Mouse (Mus musculus): ENCODE measurements around the gene Nat10. TPM values are rescaled to one million over a fixed set of nuclear protein-coding genes. Genes with fewer than 3 reads are reported as not detected.

Nat10 gene
- polyA plus RNA-seq, 1 experiment from 2014 or later: 15.3 TPM

DNA sequence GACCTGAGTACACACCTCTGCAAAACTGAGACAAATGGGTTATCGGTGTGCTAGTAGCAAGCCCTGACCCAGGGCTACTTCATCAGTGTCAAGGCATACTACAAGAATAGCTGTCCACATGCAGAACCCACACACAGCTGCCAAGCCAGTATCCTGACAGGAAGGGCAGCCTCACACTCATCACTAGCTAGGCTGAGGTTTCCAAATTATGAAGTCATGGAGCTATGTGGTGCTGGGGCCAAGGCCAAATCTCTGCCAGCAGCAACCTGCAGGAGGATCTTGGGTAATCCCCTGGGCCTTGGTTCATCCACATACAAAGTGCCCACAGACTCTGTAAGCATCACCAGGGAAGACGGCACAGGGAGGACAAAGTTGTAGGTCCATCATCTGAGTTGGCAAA is 17.5 kb downstream of the Nat10 start:
- H3K4me2 ChIP-seq: no peak overlapping the region
- peaks cover 16% of the 10 kb centered on the region for H3K36me3 ChIP-seq (ENCODE audit: control insufficient read depth, insufficient read depth, low read length)
- H3K9ac ChIP-seq (ENCODE audit: low read depth, low read length): no peak overlapping the region
- ATAC-seq (replicated peaks; ENCODE audit: insufficient number of reproducible peaks, low FRiP score, low TSS enrichment): no peak
- H3K9me3 ChIP-seq (replicated peaks; ENCODE audit: control insufficient read depth, low read length): no peaks in the 10 kb centered on the region
- no peak overlapping the region for H3K27ac ChIP-seq (ENCODE audit: low read depth, low read length)
- no peaks in the 10 kb centered on the region for H3K27me3 ChIP-seq (ENCODE audit: control insufficient read depth, insufficient read depth, low read length)
- WGBS (ENCODE audit: insufficient replicate concordance): 98% methylated on average over 2 of the region's 2 CpGs
- H3K4me1 ChIP-seq (ENCODE audit: control insufficient read depth, insufficient read depth, low read length): no peaks in the 10 kb centered on the region
- no peak overlapping the region for H3K4me3 ChIP-seq (ENCODE audit: low read depth, low read length)

- no peak overlapping the region for H3K9ac ChIP-seq (ENCODE audit: low read depth, low read length)
- H3K27ac ChIP-seq (ENCODE audit: low read depth, low read length): no peak overlapping the region
- H3K27me3 ChIP-seq (ENCODE audit: control insufficient read depth, insufficient read depth, low read length): no peaks in the 10 kb centered on the region
- WGBS (ENCODE audit: insufficient replicate concordance): 92% methylated on average over 6 of the region's 6 CpGs
- ATAC-seq (replicated peaks; ENCODE audit: insufficient number of reproducible peaks, low FRiP score, low TSS enrichment): no peak
- H3K36me3 ChIP-seq (ENCODE audit: control insufficient read depth, insufficient read depth, low read length): peaks cover 17% of the 10 kb centered on the region
- no peak overlapping the region for H3K4me3 ChIP-seq (ENCODE audit: low read depth, low read length)
- H3K4me2 ChIP-seq: no peak overlapping the region
- no peaks in the 10 kb centered on the region for H3K4me1 ChIP-seq (ENCODE audit: control insufficient read depth, insufficient read depth, low read length)
- no peaks in the 10 kb centered on the region for H3K9me3 ChIP-seq (replicated peaks; ENCODE audit: control insufficient read depth, low read length)
Observed at GRCm38 (mm10) chr2:103742821-103743220, 18.2 kb downstream of the Nat10 start.

GRCm38 (mm10) chr2:103731423-103731822 is 29.6 kb downstream of the Nat10 start:
- Histone ChIP-seq H3K4me2 (no peak overlapping the region), H3K36me3 (ENCODE audit: control insufficient read depth, insufficient read depth, low read length) (peaks cover 21% of the 10 kb centered on the region), H3K4me1 (ENCODE audit: control insufficient read depth, insufficient read depth, low read length) (no peaks in the 10 kb centered on the region), H3K27ac (ENCODE audit: low read depth, low read length) (no peak overlapping the region), H3K9ac (ENCODE audit: low read depth, low read length) (no peak overlapping the region), H3K4me3 (ENCODE audit: low read depth, low read length) (no peak overlapping the region), H3K27me3 (ENCODE audit: control insufficient read depth, insufficient read depth, low read length) (no peaks in the 10 kb centered on the region), H3K9me3 (replicated peaks; ENCODE audit: control insufficient read depth, low read length) (no peaks in the 10 kb centered on the region)
- 87% methylated on average over 6 of the region's 6 CpGs for WGBS (ENCODE audit: insufficient replicate concordance)
- no peak for ATAC-seq (replicated peaks; ENCODE audit: insufficient number of reproducible peaks, low FRiP score, low TSS enrichment)

DNA sequence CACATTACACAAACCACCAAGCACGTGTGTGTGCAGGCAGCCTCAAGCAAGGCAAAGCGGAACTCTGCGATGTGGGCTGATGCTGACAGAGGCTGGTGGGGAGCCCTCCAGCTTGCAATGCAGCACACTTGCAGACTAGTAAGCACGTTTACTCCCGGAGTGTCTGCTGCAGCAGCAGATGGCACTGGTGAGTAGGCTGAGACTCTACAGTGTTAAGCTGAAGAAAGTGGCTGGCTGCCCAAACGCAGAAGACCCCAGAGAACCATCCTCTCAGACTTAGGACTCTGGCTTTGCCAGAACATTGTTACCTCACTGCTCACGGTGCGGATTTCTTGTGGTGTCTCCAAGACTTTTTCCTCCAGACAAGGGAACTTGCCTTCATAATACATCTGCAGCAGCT is 30.1 kb downstream of the Nat10 start:
- H3K9me3 ChIP-seq (replicated peaks; ENCODE audit: control insufficient read depth, low read length): no peaks in the 10 kb centered on the region
- no peak overlapping the region for H3K27ac ChIP-seq (ENCODE audit: low read depth, low read length)
- no peak overlapping the region for H3K9ac ChIP-seq (ENCODE audit: low read depth, low read length)
- H3K4me1 ChIP-seq (ENCODE audit: control insufficient read depth, insufficient read depth, low read length): no peaks in the 10 kb centered on the region
- H3K4me3 ChIP-seq (ENCODE audit: low read depth, low read length): no peak overlapping the region
- no peaks in the 10 kb centered on the region for H3K27me3 ChIP-seq (ENCODE audit: control insufficient read depth, insufficient read depth, low read length)
- ATAC-seq (replicated peaks; ENCODE audit: insufficient number of reproducible peaks, low FRiP score, low TSS enrichment): no peak
- H3K36me3 ChIP-seq (ENCODE audit: control insufficient read depth, insufficient read depth, low read length): peaks cover 21% of the 10 kb centered on the region
- no peak overlapping the region for H3K4me2 ChIP-seq
- 85% methylated on average over 8 of the region's 8 CpGs for WGBS (ENCODE audit: insufficient replicate concordance)

DNA sequence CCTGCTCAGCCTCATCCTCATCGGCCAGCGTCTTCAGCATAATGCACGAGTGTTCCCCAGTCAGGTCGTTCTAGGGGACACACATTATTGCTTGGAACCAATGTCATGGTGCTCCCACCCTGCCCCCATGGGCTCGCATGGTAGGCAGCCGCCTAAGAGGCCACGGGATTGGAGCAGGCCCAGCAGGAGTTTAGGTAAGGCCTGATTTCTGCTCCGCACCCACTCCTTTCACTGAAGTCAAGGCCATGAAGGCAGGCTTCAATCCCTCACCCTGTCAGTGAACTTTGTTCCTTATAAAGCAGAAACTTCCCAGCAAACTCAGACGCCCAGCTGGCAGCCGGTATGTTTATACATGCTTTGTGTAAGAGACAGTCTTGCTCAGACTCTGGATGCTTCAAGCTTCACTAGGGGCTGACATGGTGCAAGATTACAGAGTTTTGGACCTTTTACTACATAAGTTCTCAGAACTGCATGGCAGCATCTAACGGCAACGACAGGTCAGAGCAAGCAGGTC is 33.0 kb downstream of the Nat10 start:
- Histone ChIP-seq H3K9me3 (replicated peaks; ENCODE audit: control insufficient read depth, low read length) (no peaks in the 10 kb centered on the region), H3K4me2 (no peak overlapping the region), H3K9ac (ENCODE audit: low read depth, low read length) (no peak overlapping the region), H3K36me3 (ENCODE audit: control insufficient read depth, insufficient read depth, low read length) (peaks cover 30% of the 10 kb centered on the region), H3K27ac (ENCODE audit: low read depth, low read length) (no peak overlapping the region), H3K4me1 (ENCODE audit: control insufficient read depth, insufficient read depth, low read length) (no peaks in the 10 kb centered on the region), H3K27me3 (ENCODE audit: control insufficient read depth, insufficient read depth, low read length) (no peaks in the 10 kb centered on the region), H3K4me3 (ENCODE audit: low read depth, low read length) (no peak overlapping the region)
- no peak for ATAC-seq (replicated peaks; ENCODE audit: insufficient number of reproducible peaks, low FRiP score, low TSS enrichment)
- 87% methylated on average over 12 of the region's 12 CpGs for WGBS (ENCODE audit: insufficient replicate concordance)

DNA sequence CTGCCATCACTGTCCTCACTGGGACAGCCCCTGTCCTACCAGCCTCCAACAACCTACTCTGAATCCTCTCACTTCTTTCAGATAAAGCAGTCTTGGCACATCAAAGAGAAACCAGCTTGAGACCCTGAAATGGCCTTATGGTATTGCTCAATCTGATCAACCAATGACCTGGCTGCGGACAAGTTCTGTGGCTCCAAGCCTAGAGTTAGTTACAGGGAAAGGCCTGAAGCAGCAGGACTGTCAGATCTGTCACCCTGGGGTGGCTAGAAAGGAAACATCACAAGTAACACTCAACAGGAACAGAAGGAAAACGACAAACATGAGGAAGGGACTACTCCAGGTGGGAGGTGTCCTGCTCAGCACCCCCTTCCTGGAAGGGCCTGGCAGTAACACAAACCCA is 36.5 kb downstream of the Nat10 start:
- no peak overlapping the region for H3K4me3 ChIP-seq (ENCODE audit: low read depth, low read length)
- H3K4me1 ChIP-seq (ENCODE audit: control insufficient read depth, insufficient read depth, low read length): no peaks in the 10 kb centered on the region
- H3K27me3 ChIP-seq (ENCODE audit: control insufficient read depth, insufficient read depth, low read length): no peaks in the 10 kb centered on the region
- ATAC-seq (replicated peaks; ENCODE audit: insufficient number of reproducible peaks, low FRiP score, low TSS enrichment): no peak
- H3K4me2 ChIP-seq: no peak overlapping the region
- no peak overlapping the region for H3K27ac ChIP-seq (ENCODE audit: low read depth, low read length)
- no peaks in the 10 kb centered on the region for H3K9me3 ChIP-seq (replicated peaks; ENCODE audit: control insufficient read depth, low read length)
- H3K9ac ChIP-seq (ENCODE audit: low read depth, low read length): no peak overlapping the region
- H3K36me3 ChIP-seq (ENCODE audit: control insufficient read depth, insufficient read depth, low read length): peaks cover 37% of the 10 kb centered on the region
- WGBS (ENCODE audit: insufficient replicate concordance): 76% methylated on average over 2 of the region's 2 CpGs

- Histone ChIP-seq H3K9ac (ENCODE audit: low read depth, low read length) (no peak overlapping the region), H3K27ac (ENCODE audit: low read depth, low read length) (no peak overlapping the region), H3K4me1 (ENCODE audit: control insufficient read depth, insufficient read depth, low read length) (peaks cover 9% of the 10 kb centered on the region), H3K4me3 (ENCODE audit: low read depth, low read length) (no peak overlapping the region), H3K36me3 (ENCODE audit: control insufficient read depth, insufficient read depth, low read length) (peaks cover 33% of the 10 kb centered on the region), H3K4me2 (no peak overlapping the region), H3K27me3 (ENCODE audit: control insufficient read depth, insufficient read depth, low read length) (no peaks in the 10 kb centered on the region), H3K9me3 (replicated peaks; ENCODE audit: control insufficient read depth, low read length) (no peaks in the 10 kb centered on the region)
- WGBS (ENCODE audit: insufficient replicate concordance): 85% methylated on average over 7 of the region's 7 CpGs
- ATAC-seq (replicated peaks; ENCODE audit: insufficient number of reproducible peaks, low FRiP score, low TSS enrichment): no peak
Observed at GRCm38 (mm10) chr2:103719292-103719646, 41.8 kb downstream of the Nat10 start.

DNA sequence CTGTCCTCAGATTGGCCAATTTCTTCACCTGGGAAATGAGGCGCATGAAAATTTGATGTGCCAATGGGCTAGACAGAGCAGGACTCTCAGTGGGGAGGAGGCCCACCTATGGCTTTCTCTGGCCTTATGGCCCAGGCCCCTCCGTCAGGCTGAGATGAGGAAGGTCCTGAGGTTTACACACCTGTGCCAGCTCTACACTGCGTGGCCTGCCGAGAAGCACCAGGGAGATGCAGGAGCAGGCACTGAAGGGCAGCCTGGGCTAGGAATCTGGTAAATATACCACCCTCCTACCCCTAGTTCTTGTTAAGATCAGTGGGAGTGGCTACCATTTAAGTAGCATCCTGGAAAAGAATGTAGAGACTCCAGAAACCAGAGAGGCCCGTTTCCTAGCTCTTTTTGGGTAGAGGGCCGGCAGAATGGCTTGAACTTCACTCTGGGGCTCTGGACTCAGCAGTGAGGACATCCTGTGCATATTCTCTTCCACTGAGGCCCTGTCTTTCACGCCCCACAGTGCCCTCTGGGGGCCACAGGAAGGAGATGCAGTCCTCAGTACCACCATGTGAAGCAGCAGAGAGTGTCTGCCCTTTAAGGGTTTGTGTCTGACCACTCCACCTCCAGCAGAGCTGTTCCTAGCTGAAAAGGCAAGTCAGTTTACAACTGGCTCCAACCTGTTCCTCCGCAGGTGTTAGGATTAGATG is 42.3 kb downstream of the Nat10 start:
- Histone ChIP-seq H3K36me3 (ENCODE audit: control insufficient read depth, insufficient read depth, low read length) (peaks cover 33% of the 10 kb centered on the region), H3K27ac (ENCODE audit: low read depth, low read length) (no peak overlapping the region), H3K9ac (ENCODE audit: low read depth, low read length) (no peak overlapping the region), H3K27me3 (ENCODE audit: control insufficient read depth, insufficient read depth, low read length) (no peaks in the 10 kb centered on the region), H3K4me1 (ENCODE audit: control insufficient read depth, insufficient read depth, low read length) (peaks cover 9% of the 10 kb centered on the region), H3K4me3 (ENCODE audit: low read depth, low read length) (no peak overlapping the region), H3K9me3 (replicated peaks; ENCODE audit: control insufficient read depth, low read length) (no peaks in the 10 kb centered on the region), H3K4me2 (no peak overlapping the region)
- no peak; the same call in 1 of the 2 replicates for ATAC-seq (replicated peaks; ENCODE audit: insufficient number of reproducible peaks, low FRiP score, low TSS enrichment)
- 67% methylated on average over 8 of the region's 8 CpGs for WGBS (ENCODE audit: insufficient replicate concordance)

DNA sequence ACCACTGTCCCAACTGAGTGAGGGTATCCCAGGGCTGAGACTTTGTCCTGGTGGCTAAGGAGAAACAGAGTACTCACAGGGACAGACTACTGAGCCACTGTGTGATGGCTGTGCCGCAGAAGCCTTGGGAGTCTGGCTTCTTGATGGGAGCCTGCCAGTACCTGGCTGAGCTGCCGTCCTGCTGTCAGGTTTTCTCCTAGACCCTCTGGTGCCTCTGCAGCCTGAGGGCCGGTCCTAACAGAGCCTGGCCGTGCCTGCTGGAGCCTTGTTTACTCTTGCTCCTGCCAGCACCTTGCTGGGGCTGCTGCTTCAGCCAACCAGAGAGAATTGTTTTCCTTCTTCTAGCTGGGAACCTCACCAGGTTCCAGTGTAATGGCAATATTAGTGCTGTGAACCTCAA is 46.7 kb downstream of the Nat10 start:
- H3K27me3 ChIP-seq (ENCODE audit: control insufficient read depth, insufficient read depth, low read length): no peaks in the 10 kb centered on the region
- 0 out of 2 replicates have a peak overlapping the region, but pooled peaks have one; percentile 6 for H3K27ac ChIP-seq (ENCODE audit: low read depth, low read length)
- no peak overlapping the region for H3K9ac ChIP-seq (ENCODE audit: low read depth, low read length)
- WGBS (ENCODE audit: insufficient replicate concordance): 75% methylated on average over 4 of the region's 4 CpGs
- peaks cover 28% of the 10 kb centered on the region for H3K36me3 ChIP-seq (ENCODE audit: control insufficient read depth, insufficient read depth, low read length)
- H3K9me3 ChIP-seq (replicated peaks; ENCODE audit: control insufficient read depth, low read length): no peaks in the 10 kb centered on the region
- ATAC-seq (replicated peaks; ENCODE audit: insufficient number of reproducible peaks, low FRiP score, low TSS enrichment): no peak
- no peak overlapping the region for H3K4me2 ChIP-seq
- H3K4me3 ChIP-seq (ENCODE audit: low read depth, low read length): no peak overlapping the region
- peaks cover 9% of the 10 kb centered on the region for H3K4me1 ChIP-seq (ENCODE audit: control insufficient read depth, insufficient read depth, low read length)
